Comparison of ENCODE assay signal across 16 mouse cellular contexts in genomic region chr5:135478877-135479600, GRCm38 (mm10).
DNase-seq lines count a peak whose midpoint lies in the region; ATAC-seq and TF ChIP-seq lines count a peak whose summit lies in the region.
"Had no signal": no experiment of that assay in that cellular context is flagged by ENCODE, and none has a peak within 500 bp of the region (broad histone marks: within the 10 kb centered on the region; RNA-seq: fewer than 3 reads in every experiment).

No protein-coding gene starts in this region.

- no peak overlapping the region for H3K4me3 ChIP-seq in liver, adult 2 months (ENCODE audit: insufficient read depth, low read depth, low read length)
- H3K4me3 ChIP-seq in liver, embryonic 12.5 days: no peak overlapping the region
- peak overlapping the region; percentile 44 for H3K4me3 ChIP-seq in bone marrow macrophage, adult 2 months (ENCODE audit: insufficient read depth, low read length)
- no peak overlapping the region for H3K4me3 ChIP-seq in liver, embryonic 16.5 days (ENCODE audit: low read depth, low read length)
- no peak overlapping the region for H3K4me3 ChIP-seq in small intestine, adult 2 months (ENCODE audit: low read depth, low read length)
- H3K4me3 ChIP-seq: left cerebral cortex, adult 2 months; myocyte had no signal

- no peaks in the 10 kb centered on the region for H3K9me3 ChIP-seq in liver, embryonic 12.5 days (replicated peaks)
- no peaks in the 10 kb centered on the region for H3K9me3 ChIP-seq in liver, embryonic 16.5 days (replicated peaks; ENCODE audit: control insufficient read depth, low read length)

- ATAC-seq in liver, embryonic 12.5 days: no peak
- peak; percentile 41; the same call in 1 of the 2 replicates for ATAC-seq in liver, embryonic 16.5 days (ENCODE audit: low read depth)
- ATAC-seq: forebrain, postnatal 0 days; hindbrain, embryonic 16.5 days had no signal

- no peaks in the 10 kb centered on the region for H3K36me3 ChIP-seq in liver, adult 2 months (ENCODE audit: control insufficient read depth, insufficient read depth, low read length)
- H3K36me3 ChIP-seq in liver, embryonic 12.5 days: no peaks in the 10 kb centered on the region
- no peaks in the 10 kb centered on the region for H3K36me3 ChIP-seq in liver, embryonic 16.5 days (ENCODE audit: control insufficient read depth, insufficient read depth)
- H3K36me3 ChIP-seq in small intestine, adult 2 months (ENCODE audit: control insufficient read depth, insufficient read depth, low read length): no peaks in the 10 kb centered on the region

- no peak for TF ChIP-seq POLR2A in liver, adult 2 months (IDR thresholded peaks at IDR 0.05; ENCODE audit: extremely low read depth, insufficient read depth, low read length)
- no peak for TF ChIP-seq POLR2A in bone marrow macrophage, adult 2 months (IDR thresholded peaks at IDR 0.05; ENCODE audit: borderline replicate concordance, low read depth, low read length)
- no peak for TF ChIP-seq POLR2A in small intestine, adult 2 months (IDR thresholded peaks at IDR 0.05; ENCODE audit: low read depth, low read length)

- H3K79me2 ChIP-seq in liver, adult 2 months (ENCODE audit: control insufficient read depth, insufficient read depth, low read length): no peaks in the 10 kb centered on the region

- peak overlapping the region; percentile 82 for H3K27ac ChIP-seq in liver, adult 2 months (replicated peaks; ENCODE audit: insufficient read depth, low read depth, low read length)
- H3K27ac ChIP-seq in liver, embryonic 12.5 days: no peak overlapping the region
- peak overlapping the region; percentile 99 for H3K27ac ChIP-seq in bone marrow macrophage, adult 2 months (ENCODE audit: insufficient read depth, low read depth, low read length)
- H3K27ac ChIP-seq in liver, embryonic 16.5 days (ENCODE audit: low read length): peak overlapping the region; percentile 51
- H3K27ac ChIP-seq in small intestine, adult 2 months (ENCODE audit: insufficient read depth, low read depth, low read length): peak overlapping the region; percentile 57
- H3K27ac ChIP-seq: left cerebral cortex, adult 2 months had no signal

- no peaks in the 10 kb centered on the region for H3K27me3 ChIP-seq in liver, adult 2 months (ENCODE audit: control insufficient read depth, insufficient read depth, low read length)
- H3K27me3 ChIP-seq in liver, embryonic 12.5 days (replicated peaks): no peaks in the 10 kb centered on the region
- no peaks in the 10 kb centered on the region for H3K27me3 ChIP-seq in liver, embryonic 16.5 days (ENCODE audit: control insufficient read depth, insufficient read depth, low read depth, low read length)
- no peaks in the 10 kb centered on the region for H3K27me3 ChIP-seq in small intestine, adult 2 months (ENCODE audit: control insufficient read depth, insufficient read depth, low read length)

- DNase-seq in liver, adult 2 months (ENCODE audit: extremely low read depth, low read depth, low spot score): peak; percentile 31
- no peak for DNase-seq in embryo, embryonic 10 days (ENCODE audit: low spot score)
- no peak for DNase-seq in adrenal gland, postnatal 14 days
- DNase-seq: adrenal gland, postnatal 25 days; cerebellum, adult 11 months; forebrain, postnatal 0 days; gastrocnemius, postnatal 14 days; kidney, adult 8-10 months; thymus, postnatal 14 days had no signal

- 81% methylated on average over 12 of the region's 12 CpGs for WGBS in liver, adult 2 months
- 44% methylated on average over 12 of the region's 12 CpGs for WGBS in liver, embryonic 12.5 days (ENCODE audit: insufficient replicate concordance)
- 36% methylated on average over 12 of the region's 12 CpGs for WGBS in liver, embryonic 16.5 days (ENCODE audit: insufficient replicate concordance)
- 79% methylated on average over 12 of the region's 12 CpGs for WGBS in small intestine, adult 2 months

- H3K9ac ChIP-seq in liver, adult 2 months (ENCODE audit: low read depth, low read length): peak overlapping the region; percentile 28; the same call in 1 of the 2 replicates
- no peak overlapping the region for H3K9ac ChIP-seq in liver, embryonic 12.5 days
- no peak overlapping the region for H3K9ac ChIP-seq in liver, embryonic 16.5 days (ENCODE audit: low read depth, low read length)
- H3K9ac ChIP-seq: forebrain, postnatal 0 days had no signal

- no peak for TF ChIP-seq CTCF in liver, adult 2 months (IDR thresholded peaks at IDR 0.05; ENCODE audit: low read depth, low read length)
- no peak for TF ChIP-seq CTCF in bone marrow macrophage, adult 2 months (IDR thresholded peaks at IDR 0.05; ENCODE audit: low read depth, low read length)
- TF ChIP-seq CTCF in small intestine, adult 2 months (IDR thresholded peaks at IDR 0.05; ENCODE audit: extremely low read depth, insufficient read length, insufficient replicate concordance, low read depth, low read length): no peak

- no peak overlapping the region for H3K4me2 ChIP-seq in liver, embryonic 12.5 days
- H3K4me2 ChIP-seq in liver, embryonic 16.5 days (ENCODE audit: low read depth, low read length): no peak overlapping the region

- no peaks in the 10 kb centered on the region for H3K4me1 ChIP-seq in liver, adult 2 months (ENCODE audit: control insufficient read depth, insufficient read depth, low read length)
- H3K4me1 ChIP-seq in liver, embryonic 12.5 days: peaks cover 5% of the 10 kb centered on the region; the same call in 1 of the 2 replicates
- H3K4me1 ChIP-seq in bone marrow macrophage, adult 2 months (ENCODE audit: control insufficient read depth, insufficient read depth, low read length): peaks cover 51% of the 10 kb centered on the region
- no peaks in the 10 kb centered on the region; the same call in 1 of the 2 replicates for H3K4me1 ChIP-seq in liver, embryonic 16.5 days (ENCODE audit: control insufficient read depth, low read depth, low read length)
- no peaks in the 10 kb centered on the region for H3K4me1 ChIP-seq in small intestine, adult 2 months (ENCODE audit: control insufficient read depth, insufficient read depth, insufficient read length, low read length)
